Mouse (Mus musculus): ENCODE measurements around the gene Hspbp1.

The Hspbp1 gene

GRCm38 (mm10) chr7:4624343-4624742 lies 60.5 kb downstream of the Hspbp1 start:
- TF ChIP-seq GATA4 (IDR thresholded peaks at IDR 0.05; ENCODE audit: insufficient replicate concordance, low read length) = no peak

- no peak for TF ChIP-seq GATA4 (IDR thresholded peaks at IDR 0.05; ENCODE audit: insufficient replicate concordance, low read length)
Observed at GRCm38 (mm10) chr7:4623544-4624189, 61.2 kb downstream of the Hspbp1 start.

GRCm38 (mm10) chr7:4619979-4620378 lies 64.9 kb downstream of the Hspbp1 start:
- no peak for TF ChIP-seq GATA4 (IDR thresholded peaks at IDR 0.05; ENCODE audit: insufficient replicate concordance, low read length)

GRCm38 (mm10) chr7:4613740-4614403 lies 71.0 kb downstream of the Hspbp1 start:
- no peak for TF ChIP-seq GATA4 (IDR thresholded peaks at IDR 0.05; ENCODE audit: insufficient replicate concordance, low read length)

GRCm38 (mm10) chr7:4612956-4613355 lies 71.9 kb downstream of the Hspbp1 start:
- TF ChIP-seq GATA4 (IDR thresholded peaks at IDR 0.05; ENCODE audit: insufficient replicate concordance, low read length) = no peak

GRCm38 (mm10) chr7:4612386-4612785 lies 72.5 kb downstream of the Hspbp1 start:
- TF ChIP-seq GATA4 (IDR thresholded peaks at IDR 0.05; ENCODE audit: insufficient replicate concordance, low read length) = no peak

- TF ChIP-seq GATA4 (IDR thresholded peaks at IDR 0.05; ENCODE audit: insufficient replicate concordance, low read length) = no peak
Observed at GRCm38 (mm10) chr7:4611921-4612341, 72.9 kb downstream of the Hspbp1 start.

GRCm38 (mm10) chr7:4611511-4611910 lies 73.4 kb downstream of the Hspbp1 start:
- no peak for TF ChIP-seq GATA4 (IDR thresholded peaks at IDR 0.05; ENCODE audit: insufficient replicate concordance, low read length)

Data from liver, adult (tissue).